Mouse (Mus musculus) R1 (cell line): Measurements from ENCODE around the gene Speer4e.
A peak's percentile ranks its signal among the peaks of the same experiment; 100 is the strongest.
"Not testable (repeated sequence)": the region's sequence is repeated elsewhere in the genome, so short reads cannot be mapped to it uniquely, and the experiment has no call there.

Experiments
- DNase-seq: peaks from one replicate; pipeline ENCODE4 v3.0.0-alpha.2; 2018; ENCODE audit warnings: low read depth, low spot score

Gene Speer4e

DNA sequence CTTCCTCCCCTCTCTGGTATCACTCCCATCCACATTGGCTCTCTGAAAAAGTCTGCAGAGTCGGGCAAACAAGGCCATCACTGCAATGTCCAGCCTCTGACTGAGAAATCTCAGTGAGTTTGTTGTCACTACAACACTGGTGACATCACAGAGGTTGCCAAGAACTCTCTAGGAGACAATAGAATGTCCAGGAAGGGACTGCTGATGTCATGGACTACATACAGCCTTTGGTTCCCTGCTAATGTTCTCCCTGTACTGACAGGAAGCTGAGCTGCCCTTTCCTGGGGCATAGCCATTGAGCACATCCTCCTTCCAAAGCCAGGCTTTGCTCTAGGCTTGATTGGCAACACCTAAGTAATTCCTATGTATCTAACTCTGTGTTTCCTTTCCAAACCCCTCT lies at the start of gene Speer4e:
Speer4e (minus strand) TSS at position 101 of the 400 bp plus-strand sequence.
- DNase-seq = not testable (repeated sequence)

DNA sequence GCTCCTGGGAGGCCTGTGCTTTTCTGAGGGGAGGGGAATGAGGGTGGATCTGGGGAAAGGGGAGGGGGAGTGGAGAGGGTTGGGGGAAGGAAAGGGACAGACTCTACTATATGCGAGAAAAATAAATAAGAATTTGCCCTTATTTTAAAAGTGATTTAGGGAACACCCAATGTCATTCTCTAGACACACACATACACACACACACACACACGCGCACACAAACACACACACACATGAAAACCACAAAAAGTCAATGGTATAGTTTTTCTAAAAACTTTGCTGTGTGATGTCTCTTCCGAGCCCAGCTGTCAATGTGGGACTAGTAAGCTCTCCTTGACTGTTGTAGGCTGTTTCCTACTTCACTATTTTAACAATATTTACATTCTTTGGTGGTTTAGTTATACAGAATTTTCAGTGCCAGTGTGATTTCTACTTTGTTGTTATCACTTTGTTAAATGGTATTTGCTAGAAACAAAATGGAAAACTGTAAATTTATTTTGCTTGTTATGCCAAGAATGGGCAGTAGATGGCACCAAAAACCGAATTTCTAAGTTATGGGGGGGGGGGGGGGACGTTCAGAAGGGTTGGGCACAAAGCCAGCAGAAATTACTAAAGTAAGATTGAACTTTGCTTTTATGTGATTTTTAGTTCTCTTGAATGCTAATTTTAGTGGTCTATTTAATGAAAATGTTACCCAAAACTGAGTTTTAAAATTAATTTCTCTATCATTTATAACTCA lies 48.6 kb upstream of the Speer4e start:
- DNase-seq = not testable (repeated sequence)

DNA sequence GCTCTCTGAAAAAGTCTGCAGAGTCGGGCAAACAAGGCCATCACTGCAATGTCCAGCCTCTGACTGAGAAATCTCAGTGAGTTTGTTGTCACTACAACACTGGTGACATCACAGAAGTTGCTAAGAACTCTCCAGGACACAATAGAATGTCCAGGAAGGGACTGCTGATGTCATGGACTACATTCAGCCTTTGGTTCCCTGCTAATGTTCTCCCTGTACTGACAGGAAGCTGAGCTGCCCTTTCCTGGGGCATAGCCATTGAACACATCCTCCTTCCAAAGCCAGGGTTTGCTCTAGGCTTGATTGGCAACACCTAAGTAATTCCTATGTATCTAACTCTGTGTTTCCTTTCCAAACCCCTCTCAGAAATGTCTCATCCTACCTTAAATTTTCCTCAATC lies 40.6 kb upstream of the Speer4e start, which contains the start of gene Gm10354:
Gm10354 (minus strand) TSS at position 101 of the 400 bp plus-strand sequence.
- not testable (repeated sequence) for DNase-seq

- not testable (repeated sequence) for DNase-seq
Measured at GRCm38 (mm10) chr5:14977368-14977767, 39.1 kb upstream of the Speer4e start.

GRCm38 (mm10) chr5:14975294-14975693 lies 37.1 kb upstream of the Speer4e start:
- not testable (repeated sequence) for DNase-seq

- not testable (repeated sequence) for DNase-seq
Measured at GRCm38 (mm10) chr5:14972841-14973240, 34.6 kb upstream of the Speer4e start.

DNA sequence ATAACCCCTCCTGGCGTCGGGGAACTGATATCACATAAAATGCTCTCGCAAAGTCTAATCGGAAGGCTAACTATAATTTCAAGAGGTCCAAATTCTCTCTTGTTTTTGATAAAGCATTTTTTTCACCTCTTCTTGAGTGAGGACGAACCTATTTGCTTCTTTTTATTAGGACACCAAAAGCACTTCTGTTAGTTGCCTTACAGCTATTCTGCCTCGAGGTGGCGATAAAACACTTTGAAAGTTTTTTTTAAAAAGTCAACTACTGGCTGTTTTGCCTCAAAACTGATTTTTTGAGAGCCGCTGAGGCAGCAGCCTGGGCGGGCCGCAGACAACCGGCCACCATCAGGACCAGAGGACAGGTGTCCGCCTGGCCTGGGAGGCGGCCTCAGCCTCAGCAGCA lies 25.6 kb upstream of the Speer4e start:
- DNase-seq = peak; percentile 36

GRCm38 (mm10) chr5:14961502-14961901 lies 23.3 kb upstream of the Speer4e start:
- DNase-seq = not testable (repeated sequence)

- DNase-seq = not testable (repeated sequence)
Measured at GRCm38 (mm10) chr5:14955928-14956706, 17.9 kb upstream of the Speer4e start.

DNA sequence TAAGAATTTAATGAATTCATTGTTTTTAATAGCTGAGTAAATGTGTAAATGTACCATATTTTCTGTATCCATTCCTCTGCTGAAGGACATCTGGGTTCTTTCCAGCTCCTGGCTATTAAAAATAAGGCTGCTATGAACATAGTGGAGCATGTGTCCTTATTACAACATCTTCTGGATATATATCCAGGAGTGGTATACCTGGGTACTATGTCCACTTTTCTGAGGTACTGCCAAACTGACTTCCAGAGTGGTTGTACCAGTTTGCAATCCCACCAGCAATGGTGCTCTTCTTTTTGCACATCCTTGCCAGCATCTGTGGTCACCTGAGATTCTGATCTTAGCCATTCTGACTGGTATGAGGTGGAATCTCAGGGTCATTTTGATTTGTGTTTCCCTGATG lies 15.4 kb upstream of the Speer4e start:
- not testable (repeated sequence) for DNase-seq

- not testable (repeated sequence) for DNase-seq
Measured at GRCm38 (mm10) chr5:14952749-14953148, 14.5 kb upstream of the Speer4e start.

DNA sequence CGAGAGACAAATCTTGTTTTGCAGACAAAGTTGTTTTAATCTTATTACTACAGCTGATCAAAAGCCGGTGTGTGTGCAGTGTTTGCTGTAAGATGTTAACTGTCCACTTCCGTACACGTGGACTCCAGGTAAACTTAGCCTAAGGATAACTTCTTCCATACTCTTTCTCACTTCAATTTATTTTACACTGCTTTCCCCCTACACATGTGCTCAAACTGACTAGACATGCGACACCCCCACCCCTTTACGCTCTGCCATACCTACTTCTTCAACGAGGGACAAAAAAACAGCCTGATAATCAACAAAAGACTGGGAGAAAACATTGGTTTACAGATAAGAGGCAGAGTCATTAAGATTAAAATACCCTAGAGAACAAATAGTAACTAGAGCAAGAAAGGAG lies 13.6 kb upstream of the Speer4e start:
- DNase-seq = not testable (repeated sequence)

DNA sequence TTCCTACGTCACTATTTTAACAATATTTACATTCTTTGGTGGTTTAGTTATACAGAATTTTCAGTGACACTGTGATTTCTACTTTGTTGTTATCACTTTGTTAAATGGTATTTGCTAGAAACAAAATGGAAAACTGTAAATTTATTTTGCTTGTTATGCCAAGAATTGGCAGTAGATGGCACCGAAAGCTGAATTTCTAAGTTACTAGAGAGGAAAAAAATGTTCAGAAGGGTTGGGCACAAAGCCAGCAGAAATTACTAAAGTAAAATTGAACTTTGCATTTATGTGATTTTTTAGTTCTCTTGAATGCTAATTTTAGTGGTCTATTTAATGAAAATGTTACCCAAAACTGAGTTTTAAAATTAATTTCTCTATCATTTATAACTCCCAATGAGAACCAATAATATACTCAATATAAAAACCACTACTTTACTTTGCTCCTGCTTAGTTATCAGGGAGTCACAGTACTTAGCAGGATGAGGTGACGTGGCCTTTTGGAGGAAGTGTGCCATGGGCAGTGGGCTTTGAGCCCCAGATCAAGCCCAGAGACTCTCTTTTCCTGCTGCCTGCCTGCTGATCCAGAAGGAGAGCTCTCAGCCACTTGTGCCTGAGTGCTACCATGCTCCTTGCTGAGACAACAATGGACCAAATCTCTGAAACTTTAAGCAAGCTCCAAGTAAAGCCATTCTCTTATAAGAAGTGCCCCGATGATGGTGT lies 9.4 kb upstream of the Speer4e start:
- peak; percentile 10 for DNase-seq

DNA sequence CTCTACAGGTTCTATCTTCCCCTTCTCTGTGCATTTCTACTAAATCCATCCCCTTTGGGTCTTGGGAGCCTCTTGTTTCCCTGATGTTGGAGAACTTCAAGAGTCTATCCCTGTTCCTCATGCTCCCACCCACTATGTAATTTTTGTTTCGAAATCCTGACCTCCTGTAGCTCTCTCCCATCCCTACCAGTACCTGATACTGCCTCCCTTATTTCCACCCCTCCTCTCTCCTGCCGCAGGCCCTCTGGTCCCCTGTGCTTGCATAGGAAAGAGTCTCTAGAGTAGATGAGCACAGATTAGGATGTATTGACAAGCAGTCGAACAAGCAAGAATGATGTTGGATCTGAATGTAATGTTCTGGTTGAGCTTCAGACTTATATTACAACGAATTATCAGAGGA lies 7.3 kb upstream of the Speer4e start:
- DNase-seq = not testable (repeated sequence)

- not testable (repeated sequence) for DNase-seq
Measured at GRCm38 (mm10) chr5:14941043-14941442, 2.8 kb upstream of the Speer4e start.

DNA sequence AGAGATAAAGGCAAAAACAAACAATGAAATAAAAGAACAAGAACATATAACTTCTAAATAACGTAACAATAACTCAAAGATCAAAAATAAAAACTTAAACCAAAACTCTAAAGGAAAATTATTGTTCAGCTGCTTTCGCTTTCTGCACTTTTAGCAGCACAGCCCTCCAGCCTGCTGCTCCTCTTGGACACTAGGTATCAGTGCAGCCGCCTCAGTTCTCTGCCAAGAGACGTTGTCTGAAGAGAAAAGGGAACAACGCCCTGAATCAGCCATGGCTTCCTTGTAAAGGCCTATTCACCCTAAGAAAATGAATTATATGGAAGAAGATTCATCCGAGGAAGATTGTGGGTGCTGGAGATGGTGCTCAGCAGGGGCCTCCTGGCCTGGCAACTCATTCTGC lies 4.5 kb downstream of the Speer4e start:
- DNase-seq = not testable (repeated sequence)

GRCm38 (mm10) chr5:14927047-14927446 lies 11.2 kb downstream of the Speer4e start:
- not testable (repeated sequence) for DNase-seq

DNA sequence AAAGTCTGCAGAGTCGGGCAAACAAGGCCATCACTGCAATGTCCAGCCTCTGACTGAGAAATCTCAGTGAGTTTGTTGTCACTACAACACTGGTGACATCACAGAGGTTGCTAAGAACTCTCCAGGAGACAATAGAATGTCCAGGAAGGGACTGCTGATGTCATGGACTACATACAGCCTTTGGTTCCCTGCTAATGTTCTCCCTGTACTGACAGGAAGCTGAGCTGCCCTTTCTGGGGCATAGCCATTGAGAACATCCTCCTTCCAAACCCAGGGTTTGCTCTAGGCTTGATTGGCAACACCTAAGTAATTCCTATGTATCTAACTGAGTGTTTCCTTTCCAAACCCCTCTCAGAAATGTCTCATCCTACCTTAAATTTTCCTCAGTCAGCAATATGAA lies 23.4 kb downstream of the Speer4e start, which contains the start of gene Gm9758:
Gm9758 (minus strand) TSS at position 101 of the 400 bp plus-strand sequence.
- DNase-seq = not testable (repeated sequence)

DNA sequence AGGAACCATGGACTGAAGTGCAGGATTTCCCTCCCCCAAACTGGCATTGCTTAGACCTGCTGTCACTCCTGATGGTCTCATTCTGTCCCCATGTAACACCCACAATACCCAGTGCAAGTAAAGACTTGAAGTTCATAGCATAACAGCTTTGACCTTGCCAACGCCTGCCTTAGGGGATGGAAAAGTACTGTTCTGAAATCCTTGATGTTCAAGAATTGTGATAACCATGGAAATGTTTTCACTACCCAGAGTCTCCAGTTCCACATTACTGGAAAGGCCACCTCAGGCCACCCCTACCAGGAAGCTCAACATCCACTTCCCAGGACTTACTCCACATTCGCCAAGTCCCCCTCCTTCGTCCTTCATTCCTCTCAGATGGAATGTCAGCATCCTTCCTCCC lies 23.9 kb downstream of the Speer4e start:
- not testable (repeated sequence) for DNase-seq

GRCm38 (mm10) chr5:14903539-14903938 lies 34.7 kb downstream of the Speer4e start:
- not testable (repeated sequence) for DNase-seq

DNA sequence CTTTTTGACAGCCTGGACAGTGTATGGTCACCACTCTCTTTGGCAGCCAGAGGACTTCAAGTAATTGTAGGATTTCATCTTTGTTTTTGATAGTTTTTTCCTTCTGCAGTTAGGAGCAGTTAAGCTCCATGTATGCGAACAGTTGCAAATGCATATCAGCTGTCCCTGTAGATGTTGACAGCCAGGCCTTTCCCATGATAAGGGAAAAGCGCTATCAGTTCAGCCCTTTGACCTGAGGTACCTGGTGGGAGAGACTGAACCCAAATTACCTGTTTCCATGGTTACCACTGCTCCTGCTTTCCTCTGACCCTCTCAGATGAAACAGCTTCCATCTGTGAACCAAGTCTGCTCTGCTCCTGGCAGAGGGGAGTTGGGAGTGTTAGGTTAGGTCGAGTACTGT lies 46.0 kb downstream of the Speer4e start:
- DNase-seq = no peak

GRCm38 (mm10) chr5:14885291-14885690 lies 52.9 kb downstream of the Speer4e start:
- DNase-seq = not testable (repeated sequence)
